Mouse (Mus musculus): Measurements from ENCODE around the gene Btbd19.

The Btbd19 gene

DNA sequence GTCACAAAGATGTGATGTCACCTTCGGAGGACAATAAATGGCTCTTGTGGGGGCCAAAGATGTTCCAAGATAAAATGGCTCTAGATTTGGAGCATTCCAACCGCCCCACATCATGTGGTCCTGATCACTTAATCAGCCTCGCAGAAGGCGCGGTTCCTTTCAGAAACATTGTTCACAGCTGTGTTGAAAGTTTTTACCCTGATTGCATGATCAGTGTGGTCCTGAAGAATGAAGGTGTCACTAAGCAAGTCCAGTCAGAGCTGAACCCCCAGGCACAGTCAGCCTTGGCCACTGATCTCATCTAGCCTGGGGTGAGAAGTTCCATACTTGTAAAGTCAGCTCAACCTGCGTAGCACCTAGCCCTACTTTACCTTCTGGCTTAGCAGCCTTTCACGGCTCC lies 7.6 kb downstream of the Btbd19 start:
- in situ Hi-C loops (cut with MboI; ENCODE audit: low sequenced_read_pairs) = no loop called here

DNA sequence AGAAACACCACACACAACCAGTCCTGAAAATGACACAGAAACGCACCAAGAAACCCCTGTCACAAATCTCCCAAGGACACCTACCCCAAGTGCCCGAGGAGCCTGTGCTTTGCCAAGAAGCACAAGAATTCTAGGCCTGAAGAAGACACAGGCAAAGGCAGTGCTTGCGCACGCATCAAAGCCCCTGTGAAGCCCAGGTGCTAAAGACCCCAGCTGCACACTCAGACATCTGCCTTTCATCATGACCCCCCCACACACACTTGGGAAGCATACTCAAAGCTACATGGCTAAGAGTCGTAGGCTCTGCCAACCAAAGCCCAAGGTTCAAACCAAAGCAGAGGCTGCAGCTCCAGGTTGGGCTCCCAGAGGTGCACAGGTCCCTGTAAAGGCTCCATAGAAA lies 9.9 kb downstream of the Btbd19 start:
- in situ Hi-C loops (cut with MboI; ENCODE audit: low sequenced_read_pairs) = no loop called here

DNA sequence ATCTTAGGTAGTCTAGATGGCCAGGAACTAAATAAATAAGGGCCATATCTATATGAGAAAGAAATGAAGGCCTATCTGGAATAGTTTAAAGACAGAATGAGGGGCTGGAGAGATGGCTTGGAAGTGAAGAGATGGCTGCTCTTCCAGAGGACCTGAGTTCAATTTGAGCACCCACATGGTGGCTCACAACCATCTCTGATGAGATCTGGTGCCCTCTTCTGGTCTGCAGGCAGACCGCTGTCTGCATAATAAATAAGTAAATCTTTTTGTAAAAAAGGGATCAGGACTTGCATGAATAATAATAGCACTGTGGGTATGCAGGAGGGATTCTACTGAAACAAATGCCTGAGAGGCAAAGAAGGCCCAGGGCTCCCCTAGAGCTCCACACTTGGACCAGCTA lies 12.3 kb downstream of the Btbd19 start:
- in situ Hi-C loops (cut with MboI; ENCODE audit: low sequenced_read_pairs) = no loop called here

DNA sequence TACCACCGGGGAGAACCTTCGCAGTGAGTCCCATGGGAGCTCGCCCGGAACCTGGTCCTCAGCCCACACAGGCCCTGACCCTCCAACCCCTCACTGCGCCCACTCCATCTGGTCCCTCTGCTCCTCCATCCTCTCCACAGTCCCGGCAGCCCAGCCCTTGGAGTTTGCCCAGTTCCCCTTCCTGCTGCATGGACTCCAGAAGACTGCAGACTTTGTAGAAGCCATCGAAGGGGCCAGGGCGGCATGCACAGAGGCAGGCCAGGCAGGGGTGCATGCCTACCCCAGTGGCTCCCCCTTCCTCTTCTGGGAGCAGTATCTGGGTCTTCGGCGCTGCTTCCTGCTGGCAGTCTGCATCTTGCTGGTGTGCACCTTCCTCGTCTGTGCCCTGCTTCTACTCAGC lies 14.5 kb downstream of the Btbd19 start:
- in situ Hi-C loops (cut with MboI; ENCODE audit: low sequenced_read_pairs) = no loop called here

DNA sequence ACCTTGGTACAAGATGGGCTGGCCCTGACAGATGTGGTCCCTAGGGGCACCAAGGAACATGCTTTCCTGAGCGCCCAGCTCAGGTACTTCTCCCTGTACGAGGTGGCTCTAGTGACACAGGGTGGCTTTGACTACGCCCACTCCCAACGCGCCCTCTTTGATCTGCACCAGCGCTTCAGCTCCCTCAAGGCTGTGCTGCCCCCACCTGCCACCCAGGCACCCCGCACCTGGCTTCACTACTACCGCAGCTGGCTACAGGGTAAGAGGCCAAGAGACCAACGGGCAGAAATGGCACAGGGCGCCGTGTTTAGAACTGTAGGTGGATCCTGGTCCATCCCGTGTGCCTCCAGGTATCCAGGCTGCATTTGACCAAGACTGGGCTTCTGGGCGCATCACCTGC lies 15.3 kb downstream of the Btbd19 start:
- in situ Hi-C loops (cut with MboI; ENCODE audit: low sequenced_read_pairs) = no loop called here

- in situ Hi-C loops (cut with MboI; ENCODE audit: low sequenced_read_pairs) = no loop called here
Observed at GRCm38 (mm10) chr4:117109330-117109729, 16.2 kb downstream of the Btbd19 start.

GRCm38 (mm10) chr4:117108524-117108849 lies 17.0 kb downstream of the Btbd19 start:
- in situ Hi-C loops (cut with MboI; ENCODE audit: low sequenced_read_pairs) = no loop called here

- in situ Hi-C loops (cut with MboI; ENCODE audit: low sequenced_read_pairs) = no loop called here
Observed at GRCm38 (mm10) chr4:117107813-117108523, 17.6 kb downstream of the Btbd19 start.

- in situ Hi-C loops (cut with MboI; ENCODE audit: low sequenced_read_pairs) = no loop called here
Observed at GRCm38 (mm10) chr4:117105127-117105526, 20.4 kb downstream of the Btbd19 start.

GRCm38 (mm10) chr4:117104672-117105071 lies 20.9 kb downstream of the Btbd19 start:
- in situ Hi-C loops (cut with MboI; ENCODE audit: low sequenced_read_pairs) = no loop called here

- in situ Hi-C loops (cut with MboI; ENCODE audit: low sequenced_read_pairs) = no loop called here
Observed at GRCm38 (mm10) chr4:117101218-117101617, 24.3 kb downstream of the Btbd19 start.

DNA sequence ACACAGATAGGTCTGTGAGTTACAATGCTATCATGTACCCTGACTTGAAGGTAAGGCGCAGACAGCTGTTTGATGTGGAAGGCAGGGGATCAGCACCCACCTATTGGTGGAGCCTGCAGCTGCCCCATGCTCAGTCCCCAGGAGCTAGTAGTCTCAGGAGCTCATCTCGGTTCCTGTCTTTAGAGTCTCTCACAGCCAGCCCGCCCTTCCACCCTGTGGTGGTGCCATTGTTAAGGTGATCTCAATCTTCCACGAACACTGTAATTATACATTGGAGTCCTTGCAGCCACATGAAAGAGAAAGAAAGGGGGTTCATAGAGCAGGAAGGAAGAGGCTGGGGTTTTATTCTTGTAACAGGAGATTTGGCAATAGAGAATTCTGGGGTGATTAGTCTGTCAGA lies 25.5 kb downstream of the Btbd19 start:
- in situ Hi-C loops (cut with MboI; ENCODE audit: low sequenced_read_pairs) = no loop called here

DNA sequence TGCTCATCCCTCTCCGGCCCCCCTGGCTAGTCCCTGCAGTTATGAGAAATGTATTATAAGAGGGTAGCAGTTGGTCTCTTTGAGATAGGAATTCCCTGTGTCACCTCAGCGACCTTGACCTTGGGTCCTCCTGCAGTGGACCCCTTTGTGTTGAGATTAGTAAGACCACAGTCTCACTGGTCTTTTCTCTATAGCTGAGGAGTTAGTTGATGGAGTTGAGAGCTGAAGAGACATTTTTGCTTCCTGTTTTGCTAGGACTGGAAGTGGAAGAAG lies 26.8 kb downstream of the Btbd19 start:
- in situ Hi-C loops (cut with MboI; ENCODE audit: low sequenced_read_pairs) = loop anchor here (5.0 kb wide), 1 partner anchor 46 kb away; no protein-coding TSS in a partner anchor

GRCm38 (mm10) chr4:117097969-117098763 lies 27.4 kb downstream of the Btbd19 start:
- in situ Hi-C loops (cut with MboI; ENCODE audit: low sequenced_read_pairs) = loop anchor here (5.0 kb wide), 1 partner anchor 46 kb away; no protein-coding TSS in a partner anchor

GRCm38 (mm10) chr4:117096666-117097065 lies 28.9 kb downstream of the Btbd19 start:
- in situ Hi-C loops (cut with MboI; ENCODE audit: low sequenced_read_pairs) = loop anchor here (5.0 kb wide), 1 partner anchor 44 kb away; no protein-coding TSS in a partner anchor

DNA sequence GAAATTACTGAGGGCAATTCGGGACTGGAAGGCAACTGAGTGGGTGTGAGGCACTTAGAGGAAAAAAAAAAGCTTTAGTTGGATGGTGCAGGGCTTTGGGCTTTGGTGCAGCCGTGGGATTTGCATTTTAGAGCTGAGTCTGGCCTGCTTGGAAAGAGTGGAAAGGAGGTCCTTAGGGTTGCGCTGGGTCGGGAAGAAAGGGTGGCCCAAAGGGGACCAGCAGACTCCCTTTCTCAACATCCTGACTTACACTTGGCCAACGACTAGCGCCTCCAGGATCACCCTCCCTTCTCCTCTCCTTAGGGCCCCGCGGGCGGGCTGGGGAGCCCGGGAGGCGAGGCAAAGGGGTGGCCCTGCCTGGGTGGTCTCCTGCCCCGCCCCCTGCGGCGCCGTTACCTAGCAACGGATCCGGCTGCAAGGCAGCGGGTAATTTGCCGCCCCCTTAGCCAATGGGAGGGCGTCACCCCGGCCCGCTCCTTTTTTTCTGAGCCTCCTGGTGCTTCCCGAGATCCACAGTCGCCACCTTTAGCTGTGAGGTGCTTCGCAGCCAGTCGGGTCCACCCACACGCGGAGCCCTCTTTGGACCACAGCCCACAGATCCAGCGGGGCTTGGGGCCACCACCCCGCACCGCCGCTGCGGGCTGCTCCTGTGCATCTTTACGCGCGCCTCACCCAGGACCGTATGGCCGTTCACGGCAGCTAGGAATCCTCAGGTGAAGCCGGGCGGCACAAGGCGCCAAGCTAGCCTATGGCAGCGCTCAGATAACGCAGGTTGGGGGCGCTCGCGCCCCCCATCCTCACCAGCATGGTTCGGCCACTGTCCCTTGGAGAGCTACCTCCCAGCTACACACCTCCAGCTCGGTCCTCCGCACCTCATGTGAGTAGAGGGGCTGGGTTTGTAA lies 29.7 kb downstream of the Btbd19 start, which contains the start of gene Ptch2:
Gene Ptch2 (plus strand): TSS at position 525 of the 902 bp plus-strand sequence.
- in situ Hi-C loops (cut with MboI; ENCODE audit: low sequenced_read_pairs) = loop anchor here (5.0 kb wide), 1 partner anchor 44 kb away; no protein-coding TSS in a partner anchor

DNA sequence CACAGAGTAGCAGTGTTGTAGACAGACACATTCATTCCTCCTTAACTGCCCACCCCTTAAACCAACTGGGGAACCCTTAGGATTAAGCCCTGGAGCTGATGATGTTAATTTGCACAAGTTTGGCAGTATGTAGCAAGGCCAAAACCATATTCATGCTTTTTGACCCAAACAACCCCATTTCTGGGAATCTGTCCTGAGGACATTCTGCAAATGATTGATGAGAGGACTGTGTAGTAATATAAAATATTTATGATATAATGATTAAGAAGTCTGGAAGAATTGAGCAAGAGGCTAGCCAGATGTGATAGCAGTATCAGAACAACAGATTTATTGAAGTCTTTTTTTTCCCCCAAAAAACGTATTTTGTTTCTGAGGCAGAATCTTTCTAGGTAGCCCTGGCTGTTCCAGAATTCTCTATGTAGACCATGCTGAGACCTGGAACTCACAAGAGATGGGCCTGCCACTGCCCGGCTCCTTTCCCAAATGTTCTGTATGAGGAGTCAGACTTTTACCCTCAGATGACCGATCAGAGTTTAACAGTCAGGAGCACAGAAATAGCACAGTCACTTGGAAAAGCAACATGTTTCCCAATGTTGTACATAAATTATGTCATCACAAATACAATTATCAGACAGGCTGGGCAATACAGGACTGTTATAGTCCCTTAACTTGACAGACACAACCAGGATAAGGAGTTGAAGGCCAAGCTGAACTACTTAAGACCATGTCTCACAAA lies 30.7 kb downstream of the Btbd19 start:
- in situ Hi-C loops (cut with MboI; ENCODE audit: low sequenced_read_pairs) = loop anchor here (5.0 kb wide), 1 partner anchor 42 kb away; no protein-coding TSS in a partner anchor

DNA sequence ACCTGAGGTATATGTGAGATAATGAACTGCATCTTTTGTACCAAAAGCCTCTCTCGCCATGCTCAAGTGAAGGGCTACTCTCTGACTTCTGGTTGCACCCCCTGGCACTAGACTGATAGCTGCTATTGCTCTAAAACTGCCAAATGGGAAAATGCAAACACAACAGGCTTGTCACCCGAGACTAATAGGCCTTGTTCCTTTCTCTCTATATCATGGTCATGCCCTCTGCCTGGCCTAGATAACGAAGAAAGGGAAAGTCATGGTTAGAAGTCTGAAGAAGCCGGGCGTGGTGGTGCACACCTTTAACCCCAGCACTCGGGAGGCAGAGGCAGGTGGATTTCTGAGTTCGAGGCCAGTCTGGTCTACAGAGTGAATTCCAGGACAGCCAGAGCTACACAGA lies 34.9 kb downstream of the Btbd19 start:
- in situ Hi-C loops (cut with MboI; ENCODE audit: low sequenced_read_pairs) = no loop called here

DNA sequence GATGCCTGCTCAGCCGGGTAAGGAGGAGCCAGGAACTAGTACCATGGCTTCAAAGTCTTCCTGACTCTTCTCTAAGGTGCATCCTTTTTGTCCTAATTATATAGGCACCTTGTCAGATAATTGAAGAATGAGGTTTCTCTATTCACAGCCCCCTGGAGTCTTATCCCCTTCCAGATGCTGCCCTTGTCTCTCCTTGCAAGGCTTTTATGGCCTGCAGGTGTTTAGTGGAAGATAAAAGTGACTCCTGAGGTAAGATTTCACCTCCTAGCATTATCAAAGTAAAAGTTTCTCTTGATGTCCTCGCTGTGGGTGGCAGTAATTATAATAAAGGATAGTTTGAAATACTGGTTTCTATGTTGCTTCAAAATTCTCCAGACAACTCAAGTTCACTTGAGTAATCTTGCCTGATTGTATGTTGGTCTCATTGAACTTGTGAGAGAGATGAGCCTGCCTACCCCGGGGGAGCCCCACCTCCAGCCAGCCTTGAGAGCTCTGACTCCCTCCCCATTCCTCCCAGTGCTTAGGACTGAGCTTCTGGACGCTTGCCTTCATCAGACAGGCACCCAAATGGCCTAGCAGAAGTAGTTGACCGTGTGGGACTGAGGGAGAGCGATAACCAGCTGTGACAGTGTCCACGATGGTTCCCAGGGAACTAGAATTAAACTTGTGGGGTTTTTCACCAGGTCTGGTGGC lies 37.4 kb downstream of the Btbd19 start:
- in situ Hi-C loops (cut with MboI; ENCODE audit: low sequenced_read_pairs) = no loop called here

DNA sequence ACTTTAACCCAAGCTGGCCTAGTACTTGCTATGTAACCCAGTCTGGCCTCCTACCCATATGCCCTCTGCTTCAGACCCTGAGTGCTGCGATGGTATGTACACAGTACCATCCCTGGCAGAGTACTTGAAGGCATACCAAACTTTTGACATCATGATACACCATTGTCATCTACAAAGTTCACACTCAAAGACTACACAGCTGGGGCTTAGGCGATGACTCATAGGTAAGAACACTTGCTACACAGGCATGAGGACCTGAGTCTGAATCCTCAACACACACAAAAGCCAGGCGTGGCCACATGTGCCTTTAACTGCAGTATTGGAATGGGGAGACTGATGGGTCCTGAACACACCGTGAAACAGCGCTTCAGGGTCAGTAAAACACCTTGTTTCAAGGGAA lies 54.3 kb downstream of the Btbd19 start:
- in situ Hi-C loops (cut with MboI; ENCODE audit: low sequenced_read_pairs) = no loop called here
